Mouse (Mus musculus): ENCODE measurements around the gene Cage1. TPM values are rescaled to one million over a fixed set of nuclear protein-coding genes. Genes with fewer than 3 reads are reported as not detected.

Cage1 gene
- 2.7 TPM for polyA plus RNA-seq (2015; fragmentation: Illumina TruSeq; extraction: RNeasy Lipid Tissue Mini Kit (QIAGEN cat#74804); ENCODE audit: low read depth, low replicate concordance)

DNA sequence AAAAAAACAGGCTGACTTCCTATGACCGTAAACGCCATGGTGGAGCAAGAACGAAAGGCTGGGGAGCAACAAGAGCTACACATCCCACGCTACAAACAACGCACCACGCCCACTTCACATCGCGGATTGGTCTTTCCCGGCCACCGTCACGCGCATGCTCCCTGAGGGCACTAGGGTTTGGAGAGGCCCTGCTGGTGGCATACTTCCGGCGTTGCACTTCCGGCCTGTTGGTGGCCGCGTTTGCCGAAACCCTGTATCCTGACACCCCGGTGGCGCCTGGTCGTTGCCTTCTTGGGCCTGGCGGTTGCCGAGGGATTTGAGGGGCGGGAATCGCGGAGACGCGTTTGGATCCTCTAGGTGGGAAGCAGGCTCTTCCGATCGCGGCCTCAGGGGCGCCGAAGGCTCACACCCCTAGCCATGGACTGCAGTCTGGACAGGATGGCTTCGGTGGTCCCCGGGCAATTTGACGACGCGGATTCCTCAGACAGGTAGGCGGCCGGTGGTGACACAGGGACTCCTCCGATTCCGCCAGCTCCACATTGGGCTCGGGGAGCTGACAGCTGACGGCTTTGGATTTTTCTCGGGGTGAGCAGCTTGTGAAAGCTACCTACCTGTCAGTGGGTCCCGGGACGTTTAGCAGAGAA, at the start of gene Cage1:
Gene Cage1, minus strand, starts transcription at position 26 of the 644 bp plus-strand sequence.

DNA sequence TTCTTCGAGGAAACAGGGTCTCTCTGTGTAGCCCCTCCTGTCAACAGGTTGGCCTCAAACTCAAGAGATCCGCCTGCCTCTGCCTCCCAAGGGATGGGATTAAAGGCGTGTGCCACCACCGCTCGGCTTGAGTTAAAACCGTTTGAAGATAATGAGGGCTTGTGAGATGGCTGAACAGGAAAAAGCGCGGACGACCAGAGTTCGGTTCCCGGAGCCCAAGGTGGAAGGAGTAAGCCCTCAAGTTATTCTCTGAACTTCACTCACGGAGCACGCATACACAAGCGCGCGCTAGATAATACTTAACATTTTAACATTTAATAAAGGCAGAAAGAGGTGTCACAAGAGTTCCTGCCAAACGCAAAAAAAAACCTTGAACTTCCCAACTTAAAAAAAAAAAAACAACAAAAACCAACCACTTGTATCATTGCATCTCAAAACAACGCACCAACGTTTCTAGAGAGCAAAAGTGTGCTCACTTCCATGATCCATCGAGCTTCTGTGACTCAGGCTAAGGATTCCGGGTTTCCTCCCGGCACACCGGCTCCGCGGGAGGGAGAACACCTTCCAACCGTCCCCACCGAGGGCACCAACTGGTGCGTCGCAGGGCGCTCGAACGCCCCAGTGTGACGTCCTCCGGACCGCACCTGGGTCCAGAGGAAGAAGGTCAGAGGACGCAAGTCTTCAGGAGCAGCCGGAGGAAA, 376 bp downstream of the Cage1 start, which contains the start of gene Riok1:
Gene Riok1, plus strand, starts transcription at position 653 of the 701 bp plus-strand sequence.

DNA sequence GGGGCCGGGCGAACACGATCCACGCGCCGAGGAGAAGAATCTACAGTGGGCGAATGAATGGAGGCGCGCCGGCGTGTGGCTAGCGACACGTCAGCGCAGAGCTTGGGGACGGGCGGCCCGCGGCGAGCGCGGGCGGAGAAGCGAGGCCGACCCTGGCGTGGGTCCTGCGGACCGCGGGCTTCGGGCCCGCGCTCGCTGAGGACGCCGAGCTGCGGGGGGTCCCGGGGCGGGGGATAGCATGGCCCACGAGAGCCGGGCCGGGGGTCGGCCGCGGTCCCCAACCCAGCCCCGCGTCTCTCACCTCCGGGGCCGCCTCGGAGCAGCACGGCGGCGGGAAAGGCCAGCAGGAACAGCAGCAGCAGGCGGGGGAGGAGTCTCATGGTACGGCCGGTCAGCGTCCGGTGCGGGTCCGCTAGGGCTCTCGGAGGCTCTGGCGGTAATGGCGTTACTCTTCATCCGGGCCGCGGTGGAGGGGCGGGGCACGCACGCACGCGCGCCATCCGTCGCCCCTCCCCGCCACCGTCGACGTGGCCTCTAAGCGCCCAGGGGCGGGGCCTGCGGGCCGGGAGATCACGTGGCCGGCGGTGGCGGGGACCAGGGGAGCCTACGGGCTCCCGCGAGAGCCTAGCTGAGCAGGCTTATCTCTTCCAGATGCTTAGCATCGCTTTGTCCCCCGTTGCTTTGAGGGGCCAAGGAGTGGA, 43.0 kb downstream of the Cage1 start, which contains the start of gene Ssr1:
Gene Ssr1, minus strand, starts transcription at position 514 of the 701 bp plus-strand sequence.

Other genes starting within 250 kb of the Cage1 start
- gene Ssr1, start 42.9 kb downstream of the Cage1 start, polyA plus RNA-seq (2015; fragmentation: Illumina TruSeq; extraction: RNeasy Lipid Tissue Mini Kit (QIAGEN cat#74804); ENCODE audit: low read depth, low replicate concordance) = 54.1 TPM
- 17.7 TPM for gene Riok1, start 74 bp downstream of the Cage1 start, polyA plus RNA-seq (2015; fragmentation: Illumina TruSeq; extraction: RNeasy Lipid Tissue Mini Kit (QIAGEN cat#74804); ENCODE audit: low read depth, low replicate concordance)
- gene Dsp, start 114.2 kb upstream of the Cage1 start, polyA plus RNA-seq (2015; fragmentation: Illumina TruSeq; extraction: RNeasy Lipid Tissue Mini Kit (QIAGEN cat#74804); ENCODE audit: low read depth, low replicate concordance) = 1.1 TPM
- 20.8 TPM for gene Snrnp48, start 167.9 kb upstream of the Cage1 start, polyA plus RNA-seq (2015; fragmentation: Illumina TruSeq; extraction: RNeasy Lipid Tissue Mini Kit (QIAGEN cat#74804); ENCODE audit: low read depth, low replicate concordance)